Mouse (Mus musculus) embryo, embryonic 11.5 days (tissue): ENCODE measurements at regions not wholly inside any gene's neighbourhood (a gene's known extent, or its start where the extent isn't known, plus 50 kb on each side); places are given as distances from the start of the nearest gene placed in this dataset.
"Not testable (repeated sequence)": the region's sequence is repeated elsewhere in the genome, so short reads cannot be mapped to it uniquely, and the experiment has no call there.

Source experiments
- DNase-seq: peaks from one replicate; pipeline ENCODE4 v3.0.0-alpha.2; 2012; ENCODE audit warnings: low read depth, low spot score

GRCm38 (mm10) chr13:46038441-46039331 lies 73.9 kb upstream of the Atxn1 start:
- no peak for DNase-seq

- DNase-seq, result no peak
These were observed 67.5 kb upstream of the Atxn1 start for GRCm38 (mm10) chr13:46032281-46032680.

GRCm38 (mm10) chr13:46026018-46026417 lies 61.2 kb upstream of the Atxn1 start:
- DNase-seq, result no peak

GRCm38 (mm10) chr13:46023630-46024041 lies 58.8 kb upstream of the Atxn1 start:
- DNase-seq, result no peak

- DNase-seq, result no peak
These were observed 58.4 kb upstream of the Atxn1 start for GRCm38 (mm10) chr13:46023187-46023586.

GRCm38 (mm10) chr13:46020945-46021835 lies 56.4 kb upstream of the Atxn1 start:
- DNase-seq, result no peak

- DNase-seq, result no peak
These were observed 54.8 kb upstream of the Atxn1 start for GRCm38 (mm10) chr13:46019431-46020166.

- no peak for DNase-seq
These were observed 54.2 kb upstream of the Atxn1 start for GRCm38 (mm10) chr13:46018903-46019430.

- DNase-seq, result no peak
These were observed 52.9 kb upstream of the Atxn1 start for GRCm38 (mm10) chr13:46017742-46018141.

GRCm38 (mm10) chr13:46017011-46017410 lies 52.2 kb upstream of the Atxn1 start:
- not testable (repeated sequence) for DNase-seq

GRCm38 (mm10) chr13:46015231-46015630 lies 50.4 kb upstream of the Atxn1 start:
- DNase-seq, result no peak

GRCm38 (mm10) chr13:46014637-46015036 lies 49.8 kb upstream of the Atxn1 start:
- no peak for DNase-seq
